Mouse (Mus musculus) embryonic facial prominence, embryonic 14.5 days (tissue): ENCODE results near the gene Lipa. TPM values are rescaled to one million over a fixed set of nuclear protein-coding genes. Genes with fewer than 3 reads are reported as not detected.

Experiments used
- ATAC-seq: fragments of 200-750 bp; cut with Nextera tagmentation; 2 replicates; pipeline ENCODE4 v1.8.0; 2017; ENCODE audit warnings: low read depth, moderate number of reproducible peaks, moderate TSS enrichment
- DNase-seq: peaks from one replicate; pipeline ENCODE4 v3.0.0-alpha.2; 2015; ENCODE audit warnings: low spot score
- H3K27ac ChIP-seq: fragments of 300-500 bp; sonication (generic); replicated peaks from 2 replicates; pipeline ENCODE4 v1.5.1; 2014; ENCODE audit warnings: low read depth, mild to moderate bottlenecking, low read length, moderate library complexity
- H3K27me3 ChIP-seq: fragments of 300-500 bp; sonication (generic); replicated peaks from 2 replicates; pipeline ENCODE4 v1.6.1; 2014; ENCODE audit warnings: low read length; ENCODE audit not compliant: control insufficient read depth, insufficient read depth
- H3K36me3 ChIP-seq: fragments of 300-500 bp; sonication (generic); 2 replicates; pipeline ENCODE4 v1.6.1; 2014; ENCODE audit warnings: low read length, mixed read lengths; ENCODE audit not compliant: control insufficient read depth, insufficient read depth
- H3K4me1 ChIP-seq: fragments of 300-500 bp; sonication (generic); 2 replicates; pipeline ENCODE4 v1.6.1; 2014; ENCODE audit warnings: antibody characterized with exemption, low read length; ENCODE audit not compliant: control insufficient read depth, insufficient read depth
- H3K4me2 ChIP-seq: fragments of 300-500 bp; sonication (generic); 2 replicates; pipeline ENCODE4 v1.6.1; 2014; ENCODE audit warnings: low read depth, mild to moderate bottlenecking, low read length, moderate library complexity, mixed read lengths
- H3K4me3 ChIP-seq: fragments of 300-500 bp; sonication (generic); 2 replicates; pipeline ENCODE4 v1.5.1; 2014; ENCODE audit warnings: low read depth, mild to moderate bottlenecking, low read length
- H3K9ac ChIP-seq: fragments of 300-500 bp; sonication (generic); 2 replicates; pipeline ENCODE4 v1.6.1; 2014; ENCODE audit warnings: low read depth, mild to moderate bottlenecking, low read length, moderate library complexity, mixed read lengths
- H3K9me3 ChIP-seq: fragments of 300-500 bp; sonication (generic); 2 replicates; pipeline ENCODE4 v1.6.1; 2016; ENCODE audit warnings: low read length; ENCODE audit not compliant: control insufficient read depth
- WGBS: fragments of 180-500 bp; shearing (Covaris S2); extraction: QIAGEN DNeasy Blood & Tissue Kit; methylation state at CpG from one replicate; pipeline ENCODE4 v1.1.7; 2014; 5-methylcytosine and 5-hydroxymethylcytosine counted together
- polyA plus RNA-seq: library from polyadenylated mRNA; unstranded; fragments of >200 nt; fragmentation: Nextera tagmentation; extraction: Ambion mirVana; gene quantifications from 2 replicates; pipeline ENCODE4 v1.2.1, GENCODE M21; 2014

Lipa gene
- polyA plus RNA-seq, 1 experiment from 2014 or later = 46.3 TPM

GRCm38 (mm10) chr19:34519646-34520045, 7.6 kb downstream of the Lipa start:
- H3K4me3 ChIP-seq = no peak overlapping the region
- ATAC-seq = no peak
- 0 out of 2 replicates have a peak, but pooled peaks cover 2% of the 10 kb centered on the region for H3K4me1 ChIP-seq
- no peak overlapping the region for H3K4me2 ChIP-seq
- H3K27ac ChIP-seq = no peak overlapping the region
- WGBS = 82% methylated on average over 3 of the region's 3 CpGs
- no peaks in the 10 kb centered on the region for H3K27me3 ChIP-seq
- H3K9me3 ChIP-seq = no peaks in the 10 kb centered on the region
- DNase-seq = no peak
- peaks cover 23% of the 10 kb centered on the region; the same call in 1 of the 2 replicates for H3K36me3 ChIP-seq
- H3K9ac ChIP-seq = no peak overlapping the region

GRCm38 (mm10) chr19:34518786-34519185, 8.5 kb downstream of the Lipa start:
- WGBS = 65% methylated on average over 3 of the region's 3 CpGs
- Histone ChIP-seq H3K9ac (no peak overlapping the region), H3K36me3 (peaks cover 23% of the 10 kb centered on the region; the same call in 1 of the 2 replicates), H3K4me3 (no peak overlapping the region), H3K27ac (no peak overlapping the region), H3K27me3 (no peaks in the 10 kb centered on the region), H3K9me3 (no peaks in the 10 kb centered on the region), H3K4me2 (no peak overlapping the region), H3K4me1 (no peaks in the 10 kb centered on the region)
- DNase-seq (no peak), ATAC-seq (no peak)

- H3K4me3 ChIP-seq = no peak overlapping the region
- 93% methylated on average over 13 of the region's 13 CpGs for WGBS
- H3K36me3 ChIP-seq = peaks cover 23% of the 10 kb centered on the region; the same call in 1 of the 2 replicates
- H3K27ac ChIP-seq = no peak overlapping the region
- H3K27me3 ChIP-seq = no peaks in the 10 kb centered on the region
- DNase-seq (no peak), ATAC-seq (no peak)
- no peak overlapping the region for H3K4me2 ChIP-seq
- H3K4me1 ChIP-seq = no peaks in the 10 kb centered on the region
- H3K9me3 ChIP-seq = no peaks in the 10 kb centered on the region
- no peak overlapping the region for H3K9ac ChIP-seq
Measured at GRCm38 (mm10) chr19:34517812-34518594, 9.3 kb downstream of the Lipa start.

- Histone ChIP-seq H3K27me3 (no peaks in the 10 kb centered on the region), H3K4me3 (no peak overlapping the region), H3K36me3 (peaks cover 23% of the 10 kb centered on the region; the same call in 1 of the 2 replicates), H3K9ac (no peak overlapping the region), H3K27ac (no peak overlapping the region), H3K9me3 (no peaks in the 10 kb centered on the region), H3K4me2 (no peak overlapping the region), H3K4me1 (no peaks in the 10 kb centered on the region)
- no peak for ATAC-seq
- 89% methylated on average over 3 of the region's 3 CpGs for WGBS
- no peak for DNase-seq
Measured at GRCm38 (mm10) chr19:34517197-34517596, 10.1 kb downstream of the Lipa start.

GRCm38 (mm10) chr19:34516346-34516745, 10.9 kb downstream of the Lipa start:
- H3K9me3 ChIP-seq = no peaks in the 10 kb centered on the region
- H3K9ac ChIP-seq = no peak overlapping the region
- peaks cover 22% of the 10 kb centered on the region; the same call in 1 of the 2 replicates for H3K36me3 ChIP-seq
- ATAC-seq (no peak), DNase-seq (no peak)
- 70% methylated on average over 2 of the region's 2 CpGs for WGBS
- no peak overlapping the region for H3K4me2 ChIP-seq
- no peak overlapping the region for H3K4me3 ChIP-seq
- no peak overlapping the region for H3K27ac ChIP-seq
- H3K27me3 ChIP-seq = no peaks in the 10 kb centered on the region
- H3K4me1 ChIP-seq = no peaks in the 10 kb centered on the region

GRCm38 (mm10) chr19:34515681-34516080, 11.6 kb downstream of the Lipa start:
- H3K4me2 ChIP-seq = no peak overlapping the region
- WGBS = 61% methylated on average over 3 of the region's 3 CpGs
- ATAC-seq = no peak
- DNase-seq = no peak
- no peaks in the 10 kb centered on the region for H3K27me3 ChIP-seq
- no peaks in the 10 kb centered on the region for H3K9me3 ChIP-seq
- no peak overlapping the region for H3K27ac ChIP-seq
- no peak overlapping the region for H3K4me3 ChIP-seq
- peaks cover 15% of the 10 kb centered on the region; the same call in 1 of the 2 replicates for H3K36me3 ChIP-seq
- H3K4me1 ChIP-seq = no peaks in the 10 kb centered on the region
- no peak overlapping the region for H3K9ac ChIP-seq

GRCm38 (mm10) chr19:34511528-34511927, 15.7 kb downstream of the Lipa start:
- Histone ChIP-seq H3K36me3 (0 out of 2 replicates have a peak, but pooled peaks cover 12% of the 10 kb centered on the region), H3K9me3 (no peaks in the 10 kb centered on the region), H3K4me3 (no peak overlapping the region), H3K4me2 (no peak overlapping the region), H3K9ac (no peak overlapping the region), H3K4me1 (no peaks in the 10 kb centered on the region), H3K27ac (no peak overlapping the region), H3K27me3 (no peaks in the 10 kb centered on the region)
- WGBS = 51% methylated on average over 8 of the region's 8 CpGs
- ATAC-seq (no peak), DNase-seq (no peak)

GRCm38 (mm10) chr19:34510717-34511116, 16.6 kb downstream of the Lipa start:
- Histone ChIP-seq H3K27me3 (no peaks in the 10 kb centered on the region), H3K27ac (no peak overlapping the region), H3K4me1 (no peaks in the 10 kb centered on the region), H3K4me3 (no peak overlapping the region), H3K9ac (no peak overlapping the region), H3K36me3 (peaks cover 19% of the 10 kb centered on the region; the same call in 1 of the 2 replicates), H3K9me3 (no peaks in the 10 kb centered on the region), H3K4me2 (no peak overlapping the region)
- DNase-seq = no peak
- 82% methylated on average over 5 of the region's 5 CpGs for WGBS
- no peak for ATAC-seq
